Mouse (Mus musculus) MN1 (cell line): ENCODE data around the gene Ppp4r3a.

Experiments used
- DNase-seq: peaks from one replicate; pipeline ENCODE4 v3.0.0-alpha.2; 2016; ENCODE audit warnings: low spot score

The Ppp4r3a gene

DNA sequence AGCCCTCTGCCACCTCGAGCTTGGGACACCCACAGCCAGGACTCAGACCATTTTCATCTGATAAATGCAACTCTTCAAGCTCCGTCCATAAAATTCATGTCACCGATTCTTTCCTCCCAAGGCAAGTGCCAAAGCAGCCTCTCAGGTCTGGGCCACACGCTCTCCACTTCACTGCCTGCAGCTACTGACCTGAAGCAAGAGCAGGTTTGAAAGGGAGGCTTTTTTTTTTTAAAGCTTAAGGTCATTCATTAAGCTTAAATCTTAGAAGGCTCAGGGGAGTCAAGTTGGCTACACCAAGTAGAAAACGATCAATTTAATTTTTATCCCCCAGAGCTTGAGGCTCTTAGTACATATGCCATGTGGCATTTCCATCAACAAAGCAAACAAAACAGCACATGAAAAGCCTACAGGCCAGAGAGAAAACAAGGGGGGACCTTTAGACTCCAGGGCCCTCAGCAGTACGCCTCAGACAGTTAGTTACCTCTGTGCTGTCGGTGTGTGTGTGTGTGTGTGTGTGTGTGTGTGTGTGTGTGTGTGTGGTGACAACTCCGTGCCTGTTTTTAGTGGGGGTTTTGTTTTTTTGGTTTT is 70.3 kb downstream of the Ppp4r3a start:
- DNase-seq, result no peak

DNA sequence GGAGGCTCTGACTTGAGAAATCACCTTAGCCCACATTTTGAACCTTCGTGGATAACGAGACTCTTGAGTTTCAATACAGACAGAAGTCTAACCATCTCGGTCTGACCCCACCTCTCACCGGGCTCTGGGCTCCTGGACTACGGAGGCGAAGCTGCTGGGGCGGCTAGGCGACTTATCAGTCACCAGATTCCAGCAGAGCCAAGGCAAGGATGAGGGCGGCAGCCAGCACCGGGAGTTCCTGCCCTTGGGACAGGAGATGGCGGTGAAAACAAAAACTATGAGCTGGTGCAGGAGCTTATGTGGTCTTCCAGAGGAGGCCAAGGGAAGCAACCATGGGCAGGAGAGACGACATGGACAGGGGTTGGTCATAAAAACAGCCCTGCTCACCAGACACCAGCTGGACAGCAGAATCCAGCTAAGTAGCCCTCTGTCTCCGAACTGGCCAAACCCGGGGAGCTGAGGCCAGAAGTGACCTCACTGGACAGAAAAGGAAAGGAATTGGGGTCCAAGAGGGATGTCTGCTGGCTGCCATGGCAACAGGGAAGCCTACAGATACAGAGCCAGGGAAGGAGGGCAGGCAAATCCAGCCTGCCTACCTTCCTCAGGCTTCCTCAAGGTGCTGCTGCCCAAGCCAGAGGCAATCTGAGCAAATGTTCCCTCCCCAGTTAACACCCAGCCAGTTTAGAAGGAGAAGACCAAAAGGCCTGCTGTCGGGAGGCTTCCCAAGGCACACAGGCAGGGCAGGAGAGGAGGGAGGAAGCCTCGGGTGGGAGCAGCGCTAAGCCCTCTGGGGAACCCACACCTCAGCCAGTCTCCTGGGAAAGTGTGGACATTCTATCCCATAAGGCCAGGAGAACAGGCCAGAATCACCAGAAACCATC is 71.1 kb downstream of the Ppp4r3a start:
- no peak for DNase-seq

DNA sequence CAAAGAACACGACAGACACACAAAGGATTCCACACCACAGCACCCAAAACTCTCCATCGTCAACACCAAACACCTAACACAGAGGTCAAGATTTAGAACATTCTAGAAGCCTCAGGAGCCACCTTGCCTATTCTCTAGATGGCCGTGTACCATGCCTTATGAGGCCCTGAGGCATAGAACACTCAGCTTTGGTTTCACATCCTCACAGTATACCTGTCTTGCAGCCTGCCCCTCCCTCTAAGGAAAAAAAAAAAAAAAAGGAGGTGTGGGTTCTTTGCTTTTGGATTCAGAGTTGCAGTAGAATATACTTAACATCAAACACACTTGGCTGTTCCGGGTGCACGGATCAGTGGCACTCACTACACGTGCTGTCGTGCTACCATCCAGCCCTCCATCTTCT is 72.5 kb downstream of the Ppp4r3a start:
- no peak for DNase-seq

DNA sequence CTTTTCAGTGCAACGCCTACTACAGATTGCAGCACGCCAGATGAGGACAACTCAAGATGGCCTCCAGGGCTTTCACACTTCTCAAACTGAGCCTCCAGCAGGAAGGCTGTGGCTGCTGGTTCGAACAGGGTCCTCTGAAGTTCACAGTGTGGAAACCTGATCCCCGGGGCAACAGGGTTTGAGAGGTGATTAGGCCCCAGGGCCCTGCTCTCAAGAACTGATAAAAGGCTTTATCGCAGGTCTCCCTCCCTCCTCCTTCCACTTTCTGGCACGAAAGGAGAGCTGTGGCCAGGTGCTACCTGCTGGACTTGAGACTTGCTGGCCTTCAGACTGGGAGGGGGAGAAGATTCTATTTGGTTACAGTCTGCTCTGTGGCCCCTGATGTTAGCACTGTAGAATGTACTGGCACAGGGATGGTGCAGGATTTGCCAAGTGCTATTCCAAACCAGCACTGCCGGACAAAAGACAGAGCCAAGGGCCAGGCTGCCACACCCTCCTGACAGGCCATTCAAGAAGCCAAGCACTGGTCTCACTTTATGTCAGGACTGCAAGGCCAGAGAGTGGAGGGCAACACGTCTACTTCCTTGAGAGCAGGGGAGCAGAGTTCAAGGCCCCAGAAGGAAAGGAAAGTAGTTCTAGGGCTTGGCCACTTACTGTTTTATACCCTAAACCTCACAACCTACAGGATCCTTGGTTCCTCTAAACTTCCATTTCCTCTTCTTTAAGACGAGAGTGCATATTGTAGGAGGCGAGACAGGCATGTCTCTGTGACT is 73.2 kb downstream of the Ppp4r3a start:
- DNase-seq, result no peak

DNA sequence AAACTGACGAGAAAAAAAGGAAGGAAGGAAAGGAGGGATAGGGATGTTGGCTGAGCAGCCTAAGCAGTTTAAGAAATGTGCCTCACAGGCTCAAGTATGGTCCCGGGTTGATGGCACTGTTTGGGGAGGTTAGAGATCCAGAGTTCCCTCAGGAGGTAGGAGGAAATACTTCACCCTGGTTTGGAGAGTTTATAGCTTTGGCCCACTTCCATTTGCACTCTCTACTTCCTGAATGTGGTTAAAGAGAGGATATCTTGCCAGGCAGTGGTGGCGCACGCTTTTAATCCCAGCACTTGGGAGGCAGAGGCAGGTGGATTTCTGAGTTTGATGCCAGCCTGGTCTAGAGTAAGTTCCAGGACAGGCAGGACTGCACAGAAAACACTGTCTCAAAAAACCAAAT is 74.3 kb downstream of the Ppp4r3a start:
- DNase-seq, result no peak

DNA sequence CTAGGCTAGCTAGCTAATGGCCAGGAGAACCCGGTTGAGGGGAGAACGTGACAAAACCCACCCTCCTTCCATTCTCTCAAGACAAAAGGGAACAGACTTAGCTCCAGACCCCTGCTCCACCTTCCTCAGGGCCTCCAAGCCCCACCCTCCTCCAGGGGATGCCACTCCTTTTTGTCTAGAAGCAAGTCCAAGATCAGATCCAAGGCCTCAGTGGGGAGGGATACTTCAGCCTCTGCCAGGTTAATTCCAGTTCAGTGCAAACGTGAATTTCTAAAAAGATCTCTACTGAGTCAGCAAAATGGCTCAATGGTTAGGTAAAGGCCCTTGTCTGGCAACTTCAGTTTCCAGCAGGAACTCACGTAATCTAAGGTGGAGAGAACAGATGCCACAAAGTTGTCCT is 74.9 kb downstream of the Ppp4r3a start:
- DNase-seq, result no peak

DNA sequence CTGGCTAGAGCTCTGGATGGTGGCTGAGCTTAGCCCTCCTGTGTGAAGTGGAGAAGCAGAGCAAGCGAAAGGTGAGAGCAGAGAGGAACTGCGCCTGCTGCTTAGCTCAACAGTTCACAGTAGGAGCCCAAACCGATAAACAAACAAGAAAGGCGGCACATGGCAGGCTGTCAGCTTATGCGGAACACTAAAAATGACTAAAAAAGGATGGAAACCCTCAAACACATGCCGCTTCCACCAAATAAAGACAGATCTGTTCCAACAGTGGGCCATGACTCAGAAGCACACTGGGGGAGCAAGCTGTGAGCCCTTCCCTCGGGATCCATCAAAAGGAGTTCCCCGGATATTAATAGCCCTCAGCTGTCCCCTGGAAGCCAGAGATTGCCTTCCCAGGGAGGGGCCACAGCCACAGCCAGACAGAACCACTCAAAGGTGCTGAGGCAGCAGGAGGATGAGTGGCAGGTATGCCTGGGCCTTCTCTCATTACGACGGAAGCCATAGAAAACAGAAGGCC is 75.5 kb downstream of the Ppp4r3a start:
- DNase-seq, result no peak

DNA sequence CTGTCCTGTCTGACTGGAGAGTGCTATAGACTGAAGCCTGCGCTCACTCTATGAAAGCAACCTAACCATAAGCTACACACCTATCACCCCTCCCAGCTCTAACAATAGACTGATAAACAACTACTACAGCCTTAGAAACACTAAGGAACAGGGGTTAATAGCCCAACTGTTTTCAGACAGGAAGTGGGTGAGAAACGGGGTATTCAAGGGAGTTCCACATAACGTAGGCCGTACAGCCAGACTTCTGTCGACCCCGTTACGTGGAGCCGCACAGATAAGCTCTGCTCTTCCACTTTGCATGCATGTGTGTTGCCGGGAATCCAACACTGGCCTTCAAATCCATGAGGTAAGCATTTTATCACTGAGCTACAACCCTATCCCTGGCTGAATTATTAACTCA is 76.1 kb downstream of the Ppp4r3a start:
- DNase-seq, result no peak

DNA sequence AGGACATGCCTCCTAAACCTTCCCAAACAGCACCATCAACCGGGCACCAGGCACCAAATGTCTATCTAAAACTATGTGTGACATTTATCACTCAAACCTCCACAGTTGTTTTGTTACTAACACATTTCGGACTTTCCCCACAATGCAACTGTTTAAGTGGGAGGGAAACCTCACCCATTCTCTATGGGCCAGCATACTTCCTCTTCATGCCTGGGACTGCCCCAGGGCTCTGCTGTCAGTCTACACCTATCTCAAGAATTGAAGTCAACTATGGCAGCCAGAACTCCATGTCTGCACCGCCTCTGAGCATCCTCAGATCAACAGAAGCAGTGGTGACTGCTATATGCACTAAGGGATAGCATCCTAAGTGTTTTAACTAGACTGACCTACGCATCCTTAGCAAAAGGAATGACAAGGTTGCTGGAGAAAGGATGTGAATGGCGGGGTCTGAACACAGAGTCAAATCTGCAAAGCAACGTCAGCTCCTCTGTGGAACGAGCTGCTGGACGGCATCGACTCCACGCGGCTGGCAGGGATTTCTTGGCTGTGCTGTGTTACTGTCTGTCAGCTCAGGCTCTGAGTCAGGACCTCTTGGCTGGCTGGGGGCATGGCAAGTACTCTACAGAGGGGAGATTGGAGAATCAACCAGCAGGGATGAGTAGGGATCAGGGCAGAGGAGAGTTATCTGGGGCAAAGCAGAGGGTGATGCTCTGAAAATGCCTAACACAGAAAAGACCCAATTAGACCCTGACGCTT is 77.7 kb downstream of the Ppp4r3a start:
- no peak for DNase-seq

DNA sequence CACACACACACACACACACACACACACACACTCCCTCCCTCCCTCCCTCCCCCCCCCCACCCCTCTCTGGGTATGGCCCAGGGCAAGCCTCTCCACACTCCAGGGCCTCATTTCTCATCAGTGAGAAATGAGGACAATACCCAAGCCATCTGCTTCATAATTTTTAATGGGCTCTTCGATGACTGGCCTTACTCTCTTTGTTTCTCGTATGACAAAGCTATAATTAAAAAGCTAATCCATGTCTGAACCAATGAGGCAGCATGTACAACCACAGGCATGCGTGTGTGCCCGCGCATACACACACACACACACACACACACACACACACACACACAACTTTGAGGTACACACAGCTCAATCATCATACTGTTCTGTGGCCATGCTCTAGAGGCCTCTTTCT is 78.5 kb downstream of the Ppp4r3a start:
- no peak for DNase-seq

DNA sequence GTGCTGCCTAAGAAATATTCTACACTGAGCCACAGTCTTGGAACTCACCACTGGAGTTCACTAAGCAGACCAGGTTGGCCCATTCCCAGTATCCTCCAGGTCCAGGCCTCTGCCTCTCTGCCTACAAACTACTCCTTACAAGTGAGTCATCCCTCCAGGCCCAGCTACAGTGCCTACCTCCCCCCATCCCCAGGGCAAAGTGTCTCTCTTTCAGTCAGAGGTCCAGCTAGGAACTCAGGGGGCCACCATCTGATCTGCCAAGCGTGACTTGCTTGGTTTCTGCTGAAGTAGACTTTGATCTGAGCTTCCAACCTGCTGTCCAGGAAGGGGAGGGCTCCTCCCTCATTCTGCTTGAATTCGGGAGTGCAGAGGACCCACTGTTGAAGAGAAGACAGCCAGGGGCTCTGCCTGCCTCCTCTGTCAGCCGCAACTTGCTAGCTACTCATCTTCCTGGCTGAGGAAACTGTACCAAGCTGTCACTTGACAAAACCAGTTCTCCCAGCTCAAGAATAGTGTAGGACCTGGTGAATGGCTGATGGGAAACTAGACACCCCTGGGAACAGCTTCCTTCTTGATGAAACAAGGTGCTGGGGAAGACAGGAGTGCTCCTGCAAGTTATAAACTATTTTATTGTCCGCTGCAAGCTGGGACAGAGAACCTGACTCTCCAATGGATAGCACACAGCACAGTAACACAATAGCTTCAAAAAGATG is 80.5 kb downstream of the Ppp4r3a start:
- no peak for DNase-seq

DNA sequence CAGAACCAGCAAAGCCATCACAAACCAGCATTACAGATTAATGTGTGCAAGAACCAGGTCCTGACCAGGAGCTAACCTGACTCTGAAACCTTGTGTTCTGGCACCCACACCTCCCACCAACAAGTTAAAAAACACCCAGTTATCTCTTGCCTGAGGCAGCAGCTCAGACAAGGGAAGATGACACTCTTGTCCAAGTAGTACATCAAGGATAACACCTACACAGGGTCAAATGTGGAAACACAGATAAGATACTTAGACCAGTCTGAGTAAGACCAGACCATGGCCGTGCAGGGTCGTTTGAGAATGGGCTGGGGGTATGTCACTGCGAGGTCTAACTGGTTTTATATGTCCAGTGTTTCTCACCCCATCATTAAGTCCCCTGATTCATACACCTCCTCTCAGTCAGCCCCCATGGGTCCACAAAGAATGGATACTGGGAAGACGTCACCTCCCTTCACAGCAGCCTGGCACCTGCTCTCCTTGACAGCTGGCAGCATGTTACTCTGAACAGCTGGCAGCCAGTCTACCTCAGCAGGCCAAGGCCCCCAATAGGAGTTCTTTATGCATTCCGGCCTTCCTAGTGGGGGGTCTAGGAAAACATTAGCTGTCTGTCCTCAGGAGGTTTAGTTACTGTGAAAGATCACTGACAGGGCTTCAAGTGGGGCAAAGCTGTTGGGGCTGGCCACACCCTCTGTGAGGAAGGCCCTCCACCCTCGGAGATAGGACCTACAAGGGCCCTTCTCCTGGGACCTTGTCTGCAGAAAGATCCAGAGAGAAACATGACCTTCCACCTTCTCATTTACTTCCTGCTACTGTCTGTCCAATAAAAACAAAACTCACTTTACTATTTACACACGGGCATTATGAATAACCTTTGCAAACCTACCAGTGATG is 84.2 kb downstream of the Ppp4r3a start:
- DNase-seq, result no peak

DNA sequence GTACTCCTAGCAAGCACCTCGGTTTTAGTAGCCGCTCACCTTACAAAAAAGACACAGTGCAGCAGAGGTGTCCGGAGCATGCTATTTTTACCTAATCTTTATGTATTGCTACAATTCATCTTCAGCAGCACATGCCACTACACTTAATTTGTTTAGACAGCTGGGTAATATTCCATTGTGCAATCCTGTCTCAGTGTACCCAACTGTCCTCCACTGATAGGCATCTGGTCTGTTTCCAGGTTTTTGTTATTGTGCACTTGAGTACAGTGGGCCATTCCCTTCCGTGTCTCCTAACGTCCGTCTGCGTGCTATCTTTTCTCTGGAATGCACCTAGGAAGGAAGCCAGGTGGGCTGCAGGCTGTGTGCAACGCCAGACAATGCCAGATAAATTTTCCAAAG is 84.9 kb downstream of the Ppp4r3a start:
- DNase-seq, result peak; percentile 28

DNA sequence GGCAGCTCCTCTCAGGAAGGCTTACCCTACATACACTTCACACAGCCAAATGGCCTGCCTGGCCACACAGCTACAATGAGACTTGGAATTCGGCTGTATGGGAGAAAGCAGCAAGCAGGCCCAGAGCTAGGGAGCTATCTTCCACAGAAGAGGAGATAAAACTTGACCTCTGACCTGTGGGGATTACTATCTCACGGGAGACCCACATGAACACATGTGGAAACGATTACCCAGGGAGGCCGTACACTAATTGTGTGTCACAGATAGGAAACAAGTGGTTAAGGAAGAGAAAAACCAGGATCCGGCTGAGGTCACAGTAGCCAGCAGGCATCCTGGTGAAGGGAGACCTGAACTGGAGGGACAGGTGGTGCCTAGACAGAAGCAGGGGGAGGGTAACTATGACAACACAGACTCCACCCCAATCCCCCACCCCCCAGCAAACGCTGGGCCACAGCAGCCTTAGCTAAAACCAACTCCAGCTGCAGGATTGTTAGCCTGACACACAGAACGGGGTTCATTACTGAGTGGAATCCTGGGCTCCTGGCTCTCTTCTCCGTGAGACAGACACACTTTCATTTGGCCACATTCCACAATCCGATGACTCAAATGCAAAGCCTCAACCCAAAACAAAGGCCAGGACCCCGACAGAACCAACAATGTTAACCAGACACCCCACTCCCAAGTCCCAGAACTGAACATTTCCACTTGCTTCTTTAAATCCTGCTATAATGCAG is 85.5 kb downstream of the Ppp4r3a start:
- DNase-seq, result peak; percentile 40

DNA sequence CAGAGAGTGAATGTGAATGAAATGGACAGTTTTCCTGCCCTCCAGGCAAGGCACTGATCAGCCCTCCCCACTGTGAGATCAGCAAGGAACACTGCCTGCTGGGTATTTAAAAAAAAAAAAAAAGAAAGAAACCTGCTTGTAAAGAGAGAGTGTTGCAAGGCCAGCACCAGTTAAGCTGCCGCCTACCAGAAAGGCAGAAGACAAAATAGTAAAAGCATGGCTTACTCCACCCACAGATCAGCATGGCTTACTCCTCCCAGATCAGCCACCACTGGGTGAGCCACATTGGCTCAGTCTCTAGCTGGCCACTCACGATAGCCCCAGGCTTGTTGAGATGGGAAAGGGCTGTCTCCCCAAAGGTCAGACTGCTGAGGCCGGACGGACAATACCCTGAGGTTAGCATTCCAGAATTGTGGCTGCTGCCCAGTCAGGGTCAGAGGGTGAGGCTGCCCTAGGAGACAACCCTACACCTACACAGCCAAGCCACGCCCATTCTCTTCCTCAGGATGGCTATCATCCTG is 87.1 kb downstream of the Ppp4r3a start:
- no peak for DNase-seq

DNA sequence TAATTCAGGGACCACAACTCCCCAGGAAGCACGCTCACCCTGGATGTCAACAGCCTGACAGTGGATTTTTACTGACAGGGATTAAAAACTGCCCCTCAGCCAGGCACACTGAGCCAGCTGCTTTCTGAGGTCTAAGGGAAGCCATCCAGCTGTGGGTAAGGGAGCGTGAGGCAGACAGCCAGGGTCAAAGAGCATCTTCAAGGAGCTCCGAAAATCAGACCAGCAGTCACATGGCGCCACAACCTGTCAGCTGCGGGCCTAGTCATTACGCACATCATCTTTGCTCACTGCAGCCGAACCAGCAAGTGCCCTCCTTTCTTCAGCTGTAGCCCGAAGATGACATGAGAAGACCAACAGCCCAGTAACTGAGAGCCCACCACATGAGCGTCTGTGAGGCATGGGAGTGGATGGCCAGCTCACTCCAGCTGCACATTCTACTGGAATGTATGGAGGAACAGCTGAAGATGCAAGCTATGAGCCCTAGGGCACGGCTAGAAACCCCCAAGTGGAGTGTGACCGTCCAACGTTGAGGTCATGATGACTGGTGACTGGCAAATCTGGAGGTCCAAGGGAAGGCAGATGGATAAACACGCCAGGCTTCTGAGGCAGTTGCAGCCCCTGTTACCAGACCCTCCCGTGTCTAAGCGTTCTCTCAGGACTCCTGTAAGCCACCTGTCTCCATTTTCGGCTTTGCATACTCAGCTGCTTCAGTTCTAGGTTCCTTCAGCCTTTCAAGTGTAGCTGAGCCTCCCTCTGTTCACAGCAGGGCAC is 87.7 kb downstream of the Ppp4r3a start:
- no peak for DNase-seq

DNA sequence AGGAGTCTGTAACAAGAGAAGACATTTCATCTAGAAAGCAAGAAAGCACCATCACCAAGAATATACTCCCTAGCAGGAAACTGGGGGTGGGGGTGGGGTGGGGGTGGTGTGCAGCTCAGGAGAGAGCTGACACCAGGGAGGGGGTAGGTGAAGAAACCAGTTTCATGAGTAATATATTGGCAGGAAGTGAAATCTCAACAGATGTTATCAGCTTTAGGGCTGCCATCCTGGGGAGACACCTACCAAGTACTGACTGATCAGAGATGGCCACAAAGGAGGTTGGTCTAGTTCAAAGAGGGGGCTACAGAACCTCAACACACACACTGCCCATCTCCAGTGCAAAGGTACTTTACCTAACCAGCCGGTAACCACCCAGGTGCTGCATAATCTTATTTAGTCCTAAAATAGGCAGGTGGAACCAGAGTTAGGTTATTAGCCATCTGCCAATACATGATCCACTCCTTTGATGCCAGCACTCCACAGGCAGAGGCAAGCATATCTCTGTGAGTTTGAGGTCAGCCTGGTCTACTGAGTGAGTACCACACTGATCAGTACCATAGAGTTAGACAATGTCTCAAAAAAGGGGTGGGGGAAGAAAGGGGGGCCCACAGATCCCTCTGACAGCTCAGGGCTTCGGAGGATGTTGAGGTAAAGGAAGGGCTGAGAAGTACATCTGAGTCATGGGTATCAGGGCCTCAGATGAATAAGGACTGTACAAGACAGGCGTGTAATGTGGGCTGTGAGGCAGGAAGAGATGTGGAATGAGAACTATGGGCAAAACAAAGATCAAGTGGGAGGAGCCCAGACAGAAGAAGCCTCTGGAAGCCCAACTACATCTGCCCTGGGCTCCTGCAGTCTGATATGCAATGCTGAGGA is 89.1 kb downstream of the Ppp4r3a start:
- DNase-seq, result no peak

DNA sequence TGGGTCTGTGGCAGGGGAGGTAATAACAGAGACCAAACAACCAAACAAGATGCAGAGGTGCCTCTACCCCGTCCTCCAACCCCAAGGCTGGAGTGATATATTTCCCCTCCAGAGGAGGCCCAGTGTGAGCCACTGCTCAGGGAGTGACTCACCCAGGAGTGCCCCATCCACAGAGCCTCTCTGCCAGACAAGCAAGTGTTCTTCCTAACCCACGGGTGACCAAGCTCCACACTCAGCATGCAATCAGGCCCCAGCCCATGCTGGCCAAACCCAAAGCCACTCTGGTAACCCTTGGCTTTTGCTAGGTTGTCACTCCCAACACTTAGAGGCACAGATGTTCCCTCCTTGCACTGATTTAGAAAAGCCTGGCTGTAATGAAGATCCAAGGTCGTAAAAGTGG is 90.4 kb downstream of the Ppp4r3a start:
- DNase-seq, result no peak
